Mouse (Mus musculus): ENCODE results near the gene Napsa. TPM values are rescaled to one million over a fixed set of nuclear protein-coding genes. Genes with fewer than 3 reads are reported as not detected.

Napsa gene
- polyA plus RNA-seq (2014; fragmentation: Nextera tagmentation; extraction: Ambion mirVana), result 0.21 and 0.33 TPM in 2 replicates

DNA sequence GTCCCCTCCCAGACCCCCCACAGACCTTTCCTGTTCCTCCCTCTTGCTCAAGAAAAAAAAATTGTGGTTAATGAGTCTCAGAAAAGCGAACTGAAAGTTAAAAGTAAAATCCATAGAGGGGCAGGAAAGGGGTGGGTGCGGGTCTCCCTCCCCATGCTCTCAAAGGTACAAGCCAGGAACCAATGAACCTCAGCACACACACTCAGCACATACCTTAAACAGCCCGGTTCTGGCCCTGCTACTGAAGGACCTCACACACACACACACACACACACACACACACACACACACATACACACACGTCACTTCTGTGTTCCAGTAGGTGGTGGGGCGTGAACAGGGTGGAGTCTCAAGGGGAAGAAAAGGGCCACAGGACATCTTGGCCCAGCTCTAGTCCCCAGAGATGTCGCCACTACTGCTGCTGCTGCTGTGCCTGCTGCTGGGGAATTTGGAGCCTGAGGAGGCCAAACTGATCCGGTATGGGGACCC, at the start of gene Napsa:
Gene Napsa, plus strand, starts transcription at position 168 of the 489 bp plus-strand sequence.
- 33% methylated on average over 7 of the region's 7 CpGs for WGBS
- no peak within 1 kb of the TSS for H3K4me2 ChIP-seq

DNA sequence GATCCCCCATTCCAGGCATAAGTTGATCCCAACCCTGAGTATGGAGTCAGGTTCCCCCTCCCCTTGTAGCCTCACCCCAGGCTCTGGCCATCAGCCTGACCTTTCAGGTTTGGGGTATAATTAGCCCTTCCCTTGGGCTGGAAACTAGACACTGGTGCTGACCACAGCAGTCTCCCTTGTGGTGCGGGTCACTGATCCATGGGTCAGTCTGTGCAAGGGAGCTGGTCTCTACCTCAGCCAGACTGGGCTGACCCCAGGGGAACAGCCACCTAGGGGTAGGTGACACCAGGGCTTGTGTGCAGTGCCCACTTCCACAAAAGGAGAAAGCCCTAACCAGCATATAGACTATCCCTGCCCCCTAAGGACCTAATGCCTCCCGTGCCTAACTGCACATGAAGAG, 49.1 kb upstream of the Napsa start:
- H3K4me2 ChIP-seq, result no peak overlapping the region
- ATAC-seq (ENCODE audit: low FRiP score), result no peak
- H3K27me3 ChIP-seq (ENCODE audit: control insufficient read depth, insufficient read depth, low read length), result peaks cover 20% of the 10 kb centered on the region
- H3K4me3 ChIP-seq (ENCODE audit: low read depth, low read length), result no peak overlapping the region
- H3K27ac ChIP-seq (ENCODE audit: low read depth, low read length), result no peak overlapping the region
- no peaks in the 10 kb centered on the region for H3K36me3 ChIP-seq (ENCODE audit: control insufficient read depth, insufficient read depth, low read length)
- DNase-seq (ENCODE audit: low spot score, missing footprints), result no peak
- no peaks in the 10 kb centered on the region for H3K9me3 ChIP-seq (ENCODE audit: control insufficient read depth, low read length)
- peaks cover 7% of the 10 kb centered on the region for H3K4me1 ChIP-seq (ENCODE audit: control insufficient read depth, insufficient read depth, low read length)
- no peak overlapping the region for H3K9ac ChIP-seq (ENCODE audit: low read length)
- WGBS, result 77% methylated on average over 2 of the region's 2 CpGs

More for the DNA sequence above, at the start of gene Napsa:
- H3K9me3 ChIP-seq (ENCODE audit: control insufficient read depth, low read length), result no peaks in the 10 kb centered on the region
- H3K36me3 ChIP-seq (ENCODE audit: control insufficient read depth, insufficient read depth, low read length), result no peaks in the 10 kb centered on the region
- peak; percentile 80 for DNase-seq (ENCODE audit: low spot score, missing footprints)
- H3K4me1 ChIP-seq (ENCODE audit: control insufficient read depth, insufficient read depth, low read length), result peaks cover 3% of the 10 kb centered on the region; the same call in 1 of the 2 replicates
- ATAC-seq (ENCODE audit: low FRiP score), result no peak
- no peak within 1 kb of the TSS for H3K9ac ChIP-seq (ENCODE audit: low read length)
- H3K27ac ChIP-seq (ENCODE audit: low read depth, low read length), result no peak within 1 kb of the TSS
- no peak within 1 kb of the TSS for H3K4me3 ChIP-seq (ENCODE audit: low read depth, low read length)
- H3K27me3 ChIP-seq (ENCODE audit: control insufficient read depth, insufficient read depth, low read length), result no peaks in the 10 kb centered on the region

DNA sequence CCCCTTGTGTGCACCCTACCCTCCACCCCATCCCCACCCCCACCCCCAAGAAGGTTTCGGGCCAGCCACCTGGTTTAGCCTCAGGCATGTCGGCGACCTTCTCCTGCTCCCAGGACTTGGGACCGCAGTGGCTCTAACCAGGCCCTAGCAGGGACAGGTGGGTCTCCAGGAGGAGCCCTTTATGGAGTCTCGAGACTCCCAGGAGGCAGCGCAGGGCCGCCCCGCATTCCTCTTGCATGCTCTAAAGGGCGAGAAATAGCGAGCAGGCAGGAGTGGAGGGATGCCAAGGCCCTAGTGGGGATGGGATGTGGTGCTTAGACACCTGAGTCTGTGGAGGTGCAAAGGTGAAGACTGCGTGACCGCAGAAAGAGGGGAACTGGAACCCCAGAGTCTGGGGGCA, 47.7 kb upstream of the Napsa start, which contains the start of gene Mybpc2:
Gene Mybpc2, minus strand, starts transcription at position 155 of the 400 bp plus-strand sequence.
- H3K4me1 ChIP-seq (ENCODE audit: control insufficient read depth, insufficient read depth, low read length), result peaks cover 8% of the 10 kb centered on the region
- no peaks in the 10 kb centered on the region for H3K9me3 ChIP-seq (ENCODE audit: control insufficient read depth, low read length)
- H3K27ac ChIP-seq (ENCODE audit: low read depth, low read length), result no peak within 1 kb of the TSS
- no peak within 1 kb of the TSS for H3K4me3 ChIP-seq (ENCODE audit: low read depth, low read length)
- DNase-seq (ENCODE audit: low spot score, missing footprints), result no peak
- WGBS, result 32% methylated on average over 12 of the region's 12 CpGs
- peaks cover 26% of the 10 kb centered on the region for H3K27me3 ChIP-seq (ENCODE audit: control insufficient read depth, insufficient read depth, low read length)
- ATAC-seq (ENCODE audit: low FRiP score), result no peak
- H3K36me3 ChIP-seq (ENCODE audit: control insufficient read depth, insufficient read depth, low read length), result no peaks in the 10 kb centered on the region
- H3K4me2 ChIP-seq, result no peak within 1 kb of the TSS
- H3K9ac ChIP-seq (ENCODE audit: low read length), result no peak within 1 kb of the TSS

DNA sequence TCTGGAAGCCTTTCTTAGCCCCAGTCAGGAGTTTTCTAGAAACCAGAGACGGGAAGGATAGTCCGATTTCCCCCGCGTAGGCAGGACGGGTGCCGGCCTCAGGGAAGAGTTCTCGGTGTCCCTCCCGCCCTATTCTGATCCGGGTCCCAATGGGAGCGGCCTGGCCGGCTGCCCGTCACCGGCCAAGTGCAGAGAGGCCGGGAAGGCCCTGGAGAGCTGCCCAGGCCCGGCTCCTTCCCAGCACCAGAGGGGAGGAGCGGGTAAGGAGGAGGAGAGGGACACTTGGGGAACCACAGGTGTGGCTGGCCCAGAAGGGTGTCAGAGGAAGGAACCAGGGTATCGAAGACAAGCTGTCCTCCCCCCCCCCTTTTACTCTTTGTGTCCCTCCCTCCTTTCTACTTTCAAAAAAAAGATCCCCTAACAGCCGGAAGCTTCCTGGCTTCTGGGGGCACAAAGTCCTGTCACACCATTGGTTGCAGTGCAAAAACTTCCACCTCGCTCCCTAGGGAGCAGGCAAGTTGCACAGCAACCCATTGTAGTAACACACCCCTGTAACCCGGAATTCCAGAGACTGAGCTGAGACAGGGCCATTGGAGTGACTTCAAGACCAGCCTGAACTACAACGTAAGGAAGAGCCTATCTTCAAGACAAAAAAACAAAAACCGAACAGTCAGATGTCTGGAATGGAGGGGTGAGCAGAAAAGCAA, 46.9 kb upstream of the Napsa start:
- no peaks in the 10 kb centered on the region for H3K36me3 ChIP-seq (ENCODE audit: control insufficient read depth, insufficient read depth, low read length)
- H3K4me3 ChIP-seq (ENCODE audit: low read depth, low read length), result no peak overlapping the region
- H3K9me3 ChIP-seq (ENCODE audit: control insufficient read depth, low read length), result no peaks in the 10 kb centered on the region
- 13% methylated on average over 22 of the region's 22 CpGs for WGBS
- ATAC-seq (ENCODE audit: low FRiP score), result no peak
- H3K27ac ChIP-seq (ENCODE audit: low read depth, low read length), result no peak overlapping the region
- H3K9ac ChIP-seq (ENCODE audit: low read length), result no peak overlapping the region
- peaks cover 8% of the 10 kb centered on the region for H3K4me1 ChIP-seq (ENCODE audit: control insufficient read depth, insufficient read depth, low read length)
- H3K27me3 ChIP-seq (ENCODE audit: control insufficient read depth, insufficient read depth, low read length), result peaks cover 26% of the 10 kb centered on the region
- no peak overlapping the region for H3K4me2 ChIP-seq
- DNase-seq (ENCODE audit: low spot score, missing footprints), result no peak

DNA sequence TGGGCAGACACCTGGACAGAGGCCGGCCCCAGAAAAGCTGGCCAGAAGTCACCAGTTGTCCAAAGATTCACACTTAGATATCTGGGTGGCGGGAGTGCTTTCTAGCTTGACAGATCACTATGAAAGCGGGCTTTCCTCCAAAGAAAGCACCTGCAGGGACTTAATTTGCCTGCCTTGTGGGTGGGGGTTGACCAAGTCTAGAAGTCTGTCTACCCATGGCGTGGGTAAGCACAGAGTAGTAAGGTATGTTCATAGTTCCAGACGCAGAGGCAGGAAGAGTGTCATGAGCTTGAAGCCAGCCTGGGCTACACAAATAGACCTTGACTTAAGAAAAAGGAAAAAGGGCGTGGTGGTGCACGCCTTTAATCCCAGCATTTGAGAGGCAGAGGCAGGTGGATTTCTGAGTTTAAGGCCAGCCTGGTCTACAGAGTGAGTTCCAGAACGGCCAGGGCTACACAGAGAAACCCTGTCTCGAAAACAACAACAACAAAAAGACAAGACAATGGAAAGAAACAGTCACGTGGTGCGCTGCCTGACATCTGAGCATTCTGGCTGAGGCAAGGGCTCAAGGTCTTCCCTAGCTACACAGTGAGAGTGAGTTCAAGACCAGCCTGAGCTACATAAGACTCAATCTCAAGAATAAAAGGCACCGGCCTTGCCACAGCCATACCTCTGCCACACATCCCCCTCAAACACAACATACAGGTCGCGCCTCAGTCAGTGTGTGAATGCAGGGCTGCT, 45.6 kb upstream of the Napsa start:
- H3K9me3 ChIP-seq (ENCODE audit: control insufficient read depth, low read length), result no peaks in the 10 kb centered on the region
- no peak overlapping the region for H3K4me3 ChIP-seq (ENCODE audit: low read depth, low read length)
- H3K4me2 ChIP-seq, result no peak overlapping the region
- H3K4me1 ChIP-seq (ENCODE audit: control insufficient read depth, insufficient read depth, low read length), result peaks cover 6% of the 10 kb centered on the region
- no peak overlapping the region for H3K9ac ChIP-seq (ENCODE audit: low read length)
- WGBS, result 88% methylated on average over 14 of the region's 14 CpGs
- no peak for DNase-seq (ENCODE audit: low spot score, missing footprints)
- no peaks in the 10 kb centered on the region for H3K36me3 ChIP-seq (ENCODE audit: control insufficient read depth, insufficient read depth, low read length)
- ATAC-seq (ENCODE audit: low FRiP score), result no peak
- H3K27ac ChIP-seq (ENCODE audit: low read depth, low read length), result no peak overlapping the region
- peaks cover 26% of the 10 kb centered on the region for H3K27me3 ChIP-seq (ENCODE audit: control insufficient read depth, insufficient read depth, low read length)

DNA sequence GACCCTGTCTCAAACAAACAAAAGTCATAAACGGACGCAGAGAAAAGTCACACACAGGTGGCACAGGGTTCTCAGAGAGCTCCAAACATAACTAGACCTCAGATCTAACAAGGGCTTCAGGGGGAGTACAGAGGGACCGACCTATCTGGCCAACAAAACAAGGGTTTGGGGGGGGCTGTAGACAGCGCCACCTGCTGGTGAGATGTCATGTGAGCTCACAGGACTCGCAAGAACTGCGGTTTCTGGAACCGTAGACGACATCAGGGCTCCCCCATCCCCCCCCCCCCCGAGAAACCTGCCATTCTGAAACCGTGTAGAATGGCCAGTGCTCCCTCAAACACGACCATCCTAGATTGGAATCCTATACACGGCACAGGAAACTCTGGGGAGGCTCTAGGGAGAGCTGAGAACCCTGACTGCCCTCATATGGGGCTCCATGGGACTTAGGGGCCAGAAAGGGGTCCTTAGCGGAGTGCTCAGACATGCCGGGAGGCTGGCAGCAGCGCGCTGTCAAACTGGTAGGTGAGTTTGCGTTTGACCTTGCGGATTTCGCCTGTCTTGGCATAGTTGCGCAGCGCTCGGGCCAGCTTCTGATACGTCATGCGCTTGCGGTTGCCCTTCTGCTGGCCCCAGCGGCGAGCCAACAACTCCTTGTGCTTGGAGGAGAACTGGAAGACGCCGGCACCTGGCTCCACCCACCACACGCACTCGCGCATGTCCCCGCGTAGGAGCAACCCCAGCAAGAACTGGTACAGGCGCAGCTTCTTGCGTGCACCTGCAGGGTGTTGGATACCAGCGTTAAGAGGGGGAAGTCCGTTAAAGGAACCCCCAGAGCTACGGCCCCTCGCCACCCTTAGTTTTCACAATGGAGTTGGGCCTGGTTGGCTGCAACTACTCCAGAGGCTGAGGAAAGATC, 44.4 kb upstream of the Napsa start:
- ATAC-seq (ENCODE audit: low FRiP score) (peak; percentile 36), DNase-seq (ENCODE audit: low spot score, missing footprints) (peak; percentile 98)
- H3K4me3 ChIP-seq (ENCODE audit: low read depth, low read length), result peak overlapping the region; percentile 25
- no peaks in the 10 kb centered on the region for H3K9me3 ChIP-seq (ENCODE audit: control insufficient read depth, low read length)
- peaks cover 22% of the 10 kb centered on the region for H3K27me3 ChIP-seq (ENCODE audit: control insufficient read depth, insufficient read depth, low read length)
- H3K36me3 ChIP-seq (ENCODE audit: control insufficient read depth, insufficient read depth, low read length), result no peaks in the 10 kb centered on the region; the same call in 1 of the 2 replicates
- 6% methylated on average over 40 of the region's 40 CpGs for WGBS
- peak overlapping the region; percentile 44 for H3K9ac ChIP-seq (ENCODE audit: low read length)
- no peak overlapping the region for H3K27ac ChIP-seq (ENCODE audit: low read depth, low read length)
- H3K4me1 ChIP-seq (ENCODE audit: control insufficient read depth, insufficient read depth, low read length), result peaks cover 5% of the 10 kb centered on the region
- peak overlapping the region; percentile 64 for H3K4me2 ChIP-seq

DNA sequence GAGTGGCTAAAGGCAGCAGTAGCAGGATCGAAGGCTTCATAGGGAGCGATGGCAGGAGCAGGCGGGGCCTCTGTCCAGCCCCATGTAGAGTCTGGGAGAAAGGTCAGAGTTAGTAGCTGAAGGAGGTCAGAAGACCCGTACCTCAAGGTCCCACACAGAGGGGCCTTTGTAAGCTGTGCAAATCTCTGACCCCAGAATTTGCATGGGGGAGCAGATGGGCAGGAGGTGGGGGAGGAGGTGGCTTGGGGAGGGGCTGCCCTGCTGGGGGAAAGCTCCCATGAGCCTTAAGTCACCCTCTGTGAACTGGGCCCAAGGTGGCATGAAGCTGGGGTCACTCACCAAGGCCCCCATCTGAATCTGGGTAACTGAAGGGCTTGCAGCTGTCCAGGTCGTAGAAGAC, 42.7 kb upstream of the Napsa start:
- ATAC-seq (ENCODE audit: low FRiP score), result no peak
- Histone ChIP-seq H3K27me3 (ENCODE audit: control insufficient read depth, insufficient read depth, low read length) (peaks cover 13% of the 10 kb centered on the region), H3K36me3 (ENCODE audit: control insufficient read depth, insufficient read depth, low read length) (peaks cover 11% of the 10 kb centered on the region), H3K4me1 (ENCODE audit: control insufficient read depth, insufficient read depth, low read length) (peaks cover 5% of the 10 kb centered on the region), H3K9me3 (ENCODE audit: control insufficient read depth, low read length) (no peaks in the 10 kb centered on the region), H3K9ac (ENCODE audit: low read length) (no peak overlapping the region), H3K4me3 (ENCODE audit: low read depth, low read length) (no peak overlapping the region), H3K27ac (ENCODE audit: low read depth, low read length) (no peak overlapping the region), H3K4me2 (no peak overlapping the region)
- no peak for DNase-seq (ENCODE audit: low spot score, missing footprints)
- WGBS, result 65% methylated on average over 5 of the region's 5 CpGs

DNA sequence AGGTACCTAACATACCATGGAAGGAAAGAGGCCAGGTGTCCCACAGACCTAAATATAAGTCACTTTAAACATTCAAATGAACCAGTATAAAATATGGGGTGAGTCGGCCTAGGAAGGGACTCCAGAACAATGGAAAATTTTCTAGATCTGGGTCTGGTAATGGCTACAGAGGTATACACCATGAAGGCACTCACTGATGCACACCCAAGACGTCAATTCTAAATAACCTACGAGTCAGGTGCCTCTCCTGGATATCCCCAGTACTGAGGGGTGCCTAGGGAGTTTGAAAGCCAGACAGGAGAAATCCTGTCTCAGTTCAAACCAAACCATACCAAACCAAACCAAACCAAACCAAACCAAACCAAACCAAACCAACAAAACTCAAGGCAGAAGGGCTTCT, 41.7 kb upstream of the Napsa start:
- no peaks in the 10 kb centered on the region for H3K9me3 ChIP-seq (ENCODE audit: control insufficient read depth, low read length)
- peaks cover 16% of the 10 kb centered on the region for H3K36me3 ChIP-seq (ENCODE audit: control insufficient read depth, insufficient read depth, low read length)
- whole genome bisulfite sequencing, result 78% methylated on average over 3 of the region's 3 CpGs
- ATAC-seq (ENCODE audit: low FRiP score), result no peak
- peaks cover 5% of the 10 kb centered on the region for H3K4me1 ChIP-seq (ENCODE audit: control insufficient read depth, insufficient read depth, low read length)
- no peak overlapping the region for H3K9ac ChIP-seq (ENCODE audit: low read length)
- DNase-seq (ENCODE audit: low spot score, missing footprints), result no peak
- peaks cover 8% of the 10 kb centered on the region; the same call in 1 of the 2 replicates for H3K27me3 ChIP-seq (ENCODE audit: control insufficient read depth, insufficient read depth, low read length)
- no peak overlapping the region for H3K4me3 ChIP-seq (ENCODE audit: low read depth, low read length)
- H3K4me2 ChIP-seq, result no peak overlapping the region
- no peak overlapping the region for H3K27ac ChIP-seq (ENCODE audit: low read depth, low read length)

All from midbrain, embryonic 11.5 days (tissue).